Mouse (Mus musculus): Measurements from ENCODE around the gene Cpt1a. TPM values are rescaled to one million over a fixed set of nuclear protein-coding genes. Genes with fewer than 3 reads are reported as not detected.

Gene Cpt1a
- polyA plus RNA-seq, 1 experiment from 2014 or later: 5.8 TPM

DNA sequence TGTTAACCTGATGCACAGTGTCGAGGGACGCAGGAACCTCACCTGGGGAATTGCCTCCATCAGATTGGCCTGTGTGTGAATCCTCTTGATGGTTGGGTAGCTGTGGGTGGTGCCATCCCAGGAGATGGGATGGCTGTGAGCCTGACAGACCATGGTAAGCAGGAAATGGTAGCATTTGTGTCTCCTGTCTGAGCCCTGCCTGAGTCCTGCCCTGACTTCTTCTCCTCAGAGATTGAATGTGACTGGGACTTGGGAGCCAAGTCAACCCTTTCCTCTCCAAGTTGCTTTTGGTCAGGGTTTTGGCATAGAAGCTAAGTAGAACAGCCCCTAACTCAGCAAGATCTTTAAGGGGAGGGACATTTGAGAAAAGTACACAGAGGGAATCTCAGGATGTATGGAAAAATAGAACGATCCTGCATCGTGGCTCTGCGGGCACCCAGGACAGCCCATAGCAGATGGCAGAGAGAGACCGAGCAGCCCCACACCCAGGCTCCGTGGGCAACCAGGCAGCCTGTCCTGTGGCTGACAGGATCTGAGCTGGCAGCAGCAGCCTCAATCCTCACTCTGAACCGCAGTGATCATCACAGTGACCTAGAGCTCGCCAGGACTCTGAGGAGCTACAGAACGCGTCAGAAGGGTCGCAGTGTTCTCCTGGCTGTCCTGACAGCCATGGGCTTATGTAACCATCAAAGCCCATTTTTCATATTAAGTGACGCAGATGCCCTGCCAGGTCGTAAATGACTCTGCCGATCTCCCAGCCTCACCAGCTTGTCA, 106.1 kb downstream of the Cpt1a start:
- no peaks in the 10 kb centered on the region for H3K27me3 ChIP-seq
- no peaks in the 10 kb centered on the region for H3K4me1 ChIP-seq (replicated peaks)
- H3K36me3 ChIP-seq (replicated peaks): no peaks in the 10 kb centered on the region
- no peak for ATAC-seq (ENCODE audit: insufficient read depth)
- H3K9ac ChIP-seq: no peak overlapping the region
- H3K9me3 ChIP-seq (replicated peaks): no peaks in the 10 kb centered on the region
- WGBS (ENCODE audit: insufficient replicate concordance): 67% methylated on average over 15 of the region's 15 CpGs
- H3K4me2 ChIP-seq: no peak overlapping the region
- no peak overlapping the region for H3K4me3 ChIP-seq (replicated peaks)
- no peak overlapping the region for H3K27ac ChIP-seq (replicated peaks)

DNA sequence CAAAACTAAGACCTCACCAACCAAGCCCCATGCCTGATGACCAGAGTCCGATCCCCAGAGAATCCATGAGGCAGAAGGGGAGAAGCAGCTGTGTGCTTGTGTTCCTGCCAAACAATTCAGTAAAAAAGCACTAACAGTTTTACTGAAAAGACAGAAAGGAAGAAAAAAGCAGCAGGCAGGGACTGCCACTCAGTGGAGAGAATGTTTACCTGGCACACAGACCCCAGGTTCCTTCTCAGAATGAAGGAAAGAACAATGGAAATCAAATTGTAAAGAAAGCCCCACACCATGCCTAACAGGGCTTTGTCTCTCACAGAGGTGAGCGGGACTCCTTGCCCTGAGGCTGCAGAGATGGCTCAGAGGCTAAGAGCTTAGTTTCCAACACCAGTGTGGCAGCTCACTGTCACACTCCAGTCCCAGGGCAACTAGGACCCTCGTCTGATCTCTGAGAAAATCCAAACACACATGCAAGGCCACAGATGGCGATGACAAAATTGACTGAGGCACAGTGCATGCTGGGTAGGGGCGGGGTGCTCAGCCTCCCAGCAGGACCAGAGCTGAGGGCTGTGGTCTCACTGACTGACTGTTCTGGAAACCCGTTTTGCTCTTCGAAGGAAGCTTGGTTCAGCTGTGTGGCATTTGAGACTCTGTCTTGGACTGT, 107.2 kb downstream of the Cpt1a start:
- Histone ChIP-seq H3K9ac (no peak overlapping the region), H3K4me3 (replicated peaks) (no peak overlapping the region), H3K4me2 (no peak overlapping the region), H3K27ac (replicated peaks) (no peak overlapping the region), H3K9me3 (replicated peaks) (no peaks in the 10 kb centered on the region), H3K27me3 (no peaks in the 10 kb centered on the region), H3K36me3 (replicated peaks) (no peaks in the 10 kb centered on the region), H3K4me1 (replicated peaks) (no peaks in the 10 kb centered on the region)
- 50% methylated on average over 7 of the region's 7 CpGs for WGBS (ENCODE audit: insufficient replicate concordance)
- ATAC-seq (ENCODE audit: insufficient read depth): no peak

DNA sequence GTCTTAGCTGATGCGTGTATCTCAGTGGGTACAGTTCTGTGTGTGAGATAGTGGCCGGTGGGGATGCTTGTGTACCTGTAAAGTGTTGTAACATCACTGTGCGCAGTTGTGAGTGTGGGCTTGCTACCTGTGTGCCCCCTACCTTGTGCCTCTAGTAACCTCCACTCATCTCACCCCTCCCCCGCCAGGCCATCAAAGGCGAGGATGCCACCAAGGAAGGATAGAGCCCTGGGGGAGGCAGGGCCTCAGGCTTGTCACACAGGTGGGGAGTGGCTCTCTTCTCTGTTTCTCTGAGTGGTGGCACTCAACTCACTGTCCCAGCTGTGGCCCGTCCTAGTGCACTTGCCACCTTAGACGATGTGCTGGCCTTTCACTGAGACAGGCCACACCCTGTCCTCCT, 108.9 kb downstream of the Cpt1a start:
- no peaks in the 10 kb centered on the region for H3K27me3 ChIP-seq
- 58% methylated on average over 7 of the region's 7 CpGs for WGBS (ENCODE audit: insufficient replicate concordance)
- H3K4me1 ChIP-seq (replicated peaks): no peaks in the 10 kb centered on the region
- no peaks in the 10 kb centered on the region for H3K9me3 ChIP-seq (replicated peaks)
- no peak overlapping the region for H3K9ac ChIP-seq
- H3K36me3 ChIP-seq (replicated peaks): no peaks in the 10 kb centered on the region
- no peak overlapping the region for H3K4me2 ChIP-seq
- H3K27ac ChIP-seq (replicated peaks): no peak overlapping the region
- H3K4me3 ChIP-seq (replicated peaks): no peak overlapping the region
- no peak for ATAC-seq (ENCODE audit: insufficient read depth)

DNA sequence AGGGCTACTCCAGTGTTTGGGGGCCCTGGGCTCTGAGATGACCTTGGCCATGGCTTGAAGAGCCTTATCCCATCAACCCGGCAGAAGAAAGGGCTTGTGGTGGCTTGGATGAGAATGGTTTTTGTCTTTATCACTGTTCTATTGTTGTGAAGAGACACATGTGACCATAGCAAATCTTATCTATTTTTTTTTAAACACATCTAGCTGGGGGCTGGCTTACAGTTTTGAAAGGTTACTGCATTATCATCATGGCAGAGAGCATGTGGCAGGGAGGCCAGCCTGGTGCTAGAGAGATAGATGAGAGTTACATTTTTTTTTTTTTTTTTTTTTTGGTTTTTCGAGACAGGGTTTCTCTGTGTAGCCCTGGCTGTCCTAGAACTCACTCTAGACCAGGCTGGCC, 109.8 kb downstream of the Cpt1a start:
- 32% methylated on average over 2 of the region's 2 CpGs for WGBS (ENCODE audit: insufficient replicate concordance)
- no peak for ATAC-seq (ENCODE audit: insufficient read depth)
- Histone ChIP-seq H3K27ac (replicated peaks) (no peak overlapping the region), H3K4me1 (replicated peaks) (no peaks in the 10 kb centered on the region), H3K4me2 (no peak overlapping the region), H3K36me3 (replicated peaks) (no peaks in the 10 kb centered on the region), H3K9me3 (replicated peaks) (no peaks in the 10 kb centered on the region), H3K9ac (no peak overlapping the region), H3K4me3 (replicated peaks) (no peak overlapping the region), H3K27me3 (no peaks in the 10 kb centered on the region)

- Histone ChIP-seq H3K27me3 (no peaks in the 10 kb centered on the region), H3K4me1 (replicated peaks) (no peaks in the 10 kb centered on the region), H3K9ac (no peak overlapping the region), H3K9me3 (replicated peaks) (no peaks in the 10 kb centered on the region), H3K4me3 (replicated peaks) (no peak overlapping the region), H3K4me2 (no peak overlapping the region), H3K36me3 (replicated peaks) (no peaks in the 10 kb centered on the region), H3K27ac (replicated peaks) (no peak overlapping the region)
- 38% methylated on average over 4 of the region's 4 CpGs for WGBS (ENCODE audit: insufficient replicate concordance)
- no peak for ATAC-seq (ENCODE audit: insufficient read depth)
Measured at GRCm38 (mm10) chr19:3434124-3434523, 112.0 kb downstream of the Cpt1a start.

DNA sequence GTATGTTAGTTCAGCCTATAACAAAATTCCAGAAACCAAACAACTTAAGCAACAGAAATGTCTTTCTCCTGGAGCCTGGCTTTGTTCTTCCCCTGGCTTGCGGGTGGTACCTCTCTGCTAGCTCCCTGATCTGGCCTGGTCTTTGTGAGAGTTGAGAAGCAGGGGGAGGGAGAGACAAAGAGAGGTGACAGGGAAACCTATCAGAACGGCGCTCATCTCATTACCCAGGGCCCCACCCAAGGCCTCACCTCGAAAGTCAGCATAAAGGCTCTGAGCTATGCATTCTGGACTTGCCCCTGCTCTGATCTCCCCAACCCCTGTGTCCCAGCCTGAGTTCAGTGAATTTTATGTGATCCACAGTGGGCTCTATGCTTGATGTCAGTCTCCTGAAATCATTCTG, 112.5 kb downstream of the Cpt1a start:
- Histone ChIP-seq H3K27ac (replicated peaks) (no peak overlapping the region), H3K4me3 (replicated peaks) (no peak overlapping the region), H3K27me3 (no peaks in the 10 kb centered on the region), H3K9ac (no peak overlapping the region), H3K9me3 (replicated peaks) (no peaks in the 10 kb centered on the region), H3K4me2 (no peak overlapping the region), H3K36me3 (replicated peaks) (no peaks in the 10 kb centered on the region), H3K4me1 (replicated peaks) (no peaks in the 10 kb centered on the region)
- no peak for ATAC-seq (ENCODE audit: insufficient read depth)
- 45% methylated on average over 4 of the region's 4 CpGs for WGBS (ENCODE audit: insufficient replicate concordance)

Small RNA genes within 50 kb of the gene (microRNA-seq; reads per million reads assigned to microRNA genes)
- 1.5 reads per million for gene Mir6984

Other genes with a start within 250 kb of the Cpt1a start
- 47.8 and 52.7 TPM in 2 replicates for gene Mrpl21, start 39.4 kb upstream of the Cpt1a start, polyA plus RNA-seq (2015; fragmentation: Nextera tagmentation; extraction: Ambion mirVana)
- gene Ighmbp2, start 39.3 kb upstream of the Cpt1a start, polyA plus RNA-seq (2015; fragmentation: Nextera tagmentation; extraction: Ambion mirVana): 2.4 and 2.5 TPM in 2 replicates
- 0.26 and 0.39 TPM in 2 replicates for gene Tesmin, start 66.5 kb downstream of the Cpt1a start, polyA plus RNA-seq (2015; fragmentation: Nextera tagmentation; extraction: Ambion mirVana)
- gene Gal, start 92.2 kb downstream of the Cpt1a start, polyA plus RNA-seq (2015; fragmentation: Nextera tagmentation; extraction: Ambion mirVana): 0.12 and 0.15 TPM in 2 replicates